Mouse (Mus musculus): ENCODE results near the gene Mgat4b. TPM values are rescaled to one million over a fixed set of nuclear protein-coding genes. Genes with fewer than 3 reads are reported as not detected.

Gene Mgat4b
- total RNA-seq (2023), result 10 to 100 TPM; 28.3 to 29.7 TPM

DNA sequence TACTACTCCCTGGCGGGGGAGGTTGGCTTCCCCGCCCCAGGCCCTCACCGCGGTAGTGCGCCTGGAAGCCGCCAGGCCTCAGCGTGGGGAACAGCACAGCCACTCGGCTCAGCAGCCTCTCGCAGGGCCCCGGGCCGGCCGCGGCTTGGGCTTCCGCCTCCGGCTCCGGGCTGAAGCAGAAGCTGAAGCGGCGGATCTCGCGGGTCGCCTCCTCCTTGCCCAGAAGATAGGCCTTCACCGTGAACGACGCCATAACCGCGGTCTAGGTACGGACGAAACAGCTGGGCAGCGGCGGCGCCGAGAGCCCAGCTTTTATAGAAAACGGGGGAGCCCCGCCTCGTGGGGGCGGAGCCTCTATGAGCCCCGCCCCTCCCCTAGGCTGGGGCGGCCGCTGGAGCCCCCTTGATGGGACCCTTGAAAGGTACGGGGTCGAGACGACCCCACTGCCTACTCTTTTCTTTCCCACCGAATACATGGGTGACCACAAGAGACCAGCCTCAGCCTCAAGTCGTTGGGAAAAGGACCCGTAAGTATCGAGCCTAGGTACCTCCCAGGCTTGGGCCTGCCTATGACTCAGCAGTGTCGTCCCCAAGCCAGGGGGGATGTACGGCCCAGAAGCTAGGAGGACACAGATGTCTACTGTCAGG, at the start of gene Mgat4b, which contains the start of gene Sqstm1:
Gene Mgat4b (plus strand): TSS at position 386 of the 647 bp plus-strand sequence.
Gene Sqstm1 (minus strand): TSS at position 323 of the 647 bp plus-strand sequence.

GRCm38 (mm10) chr11:50174111-50174729, 36.5 kb upstream of the Mgat4b start, which contains the start of gene Mrnip:
Mrnip (plus strand) TSS chr11:50174444.

GRCm38 (mm10) chr11:50238324-50238723, 27.6 kb downstream of the Mgat4b start, which contains the start of gene Ltc4s:
Ltc4s (minus strand) TSS chr11:50238616.

Other genes starting within 250 kb of the Mgat4b start
- 100 to 1,000 TPM; 250 to 262 TPM for gene Rnf130, start 185.5 kb upstream of the Mgat4b start, total RNA-seq (2023)
- 10 to 100 TPM; 57.0 to 69.5 TPM for gene Tbc1d9b, start 79.5 kb upstream of the Mgat4b start, total RNA-seq (2023)
- gene Mrnip, start 36.4 kb upstream of the Mgat4b start, total RNA-seq (2023), result 1 to 10 TPM in 1 of 2 experiments, under 1 TPM in 1; 0.73 to 2.7 TPM
- 100 to 1,000 TPM; 767 to 784 TPM for gene Sqstm1, start 63 bp upstream of the Mgat4b start, total RNA-seq (2023)
- 1 to 10 TPM; 4.8 to 5.5 TPM for gene Ltc4s, start 27.7 kb downstream of the Mgat4b start, total RNA-seq (2023)
- gene Maml1, start 81.4 kb downstream of the Mgat4b start, total RNA-seq (2023), result 10 to 100 TPM; 48.3 to 48.4 TPM
- gene Canx, start 114.8 kb downstream of the Mgat4b start, total RNA-seq (2023), result 100 to 1,000 TPM; 313 to 320 TPM
- not detected for gene Cby3, start 143.6 kb downstream of the Mgat4b start, total RNA-seq (2023)
- 100 to 1,000 TPM; 674 to 701 TPM for gene Hnrnph1, start 166.1 kb downstream of the Mgat4b start, total RNA-seq (2023)
- gene Rufy1, start 220.2 kb downstream of the Mgat4b start, total RNA-seq (2023), result 10 to 100 TPM; 33.5 to 38.9 TPM

Data from monocyte, adult 59 days (primary cell).